Mouse (Mus musculus): Measurements from ENCODE around the gene Tefm.

Tefm gene

GRCm38 (mm10) chr11:80089817-80090214 lies 52.2 kb downstream of the Tefm start:
- no peak for DNase-seq

GRCm38 (mm10) chr11:80088917-80089816 lies 52.8 kb downstream of the Tefm start, which contains the start of gene Atad5:
Atad5 (plus strand) TSS chr11:80089400.
- DNase-seq = peak; percentile 96

- DNase-seq = peak; percentile 93
Observed at GRCm38 (mm10) chr11:80086844-80087243, 55.1 kb downstream of the Tefm start.

All from kidney, postnatal 10 days (tissue).